Mouse (Mus musculus) ES-CJ7 (cell line): ENCODE measurements around the gene Dcdc2b.

Source experiments
- DNase-seq: peaks from one replicate; pipeline ENCODE4 v3.0.0; 2011; ENCODE audit warnings: low read depth, low spot score

Dcdc2b gene

GRCm38 (mm10) chr4:129614093-129614492, at the start of gene Dcdc2b:
Gene Dcdc2b (minus strand): TSS chr4:129614257.
- DNase-seq: no peak

GRCm38 (mm10) chr4:129662255-129662813, 48.3 kb upstream of the Dcdc2b start:
- DNase-seq: no peak

GRCm38 (mm10) chr4:129661584-129661983, 47.5 kb upstream of the Dcdc2b start:
- no peak for DNase-seq

GRCm38 (mm10) chr4:129654770-129655169, 40.7 kb upstream of the Dcdc2b start:
- DNase-seq: no peak

GRCm38 (mm10) chr4:129650359-129650758, 36.3 kb upstream of the Dcdc2b start:
- no peak for DNase-seq

GRCm38 (mm10) chr4:129648656-129649055, 34.6 kb upstream of the Dcdc2b start:
- DNase-seq: no peak

- DNase-seq: no peak
These were observed 31.1 kb upstream of the Dcdc2b start for GRCm38 (mm10) chr4:129645204-129645603.

GRCm38 (mm10) chr4:129641756-129642155, 27.7 kb upstream of the Dcdc2b start:
- DNase-seq: peak; percentile 31

- peak; percentile 98 for DNase-seq
These were observed 26.8 kb upstream of the Dcdc2b start, which contains the start of gene Txlna for GRCm38 (mm10) chr4:129640638-129641467. Gene Txlna (minus strand): TSS chr4:129641065.

- no peak for DNase-seq
These were observed 26.1 kb upstream of the Dcdc2b start for GRCm38 (mm10) chr4:129640101-129640637.

GRCm38 (mm10) chr4:129639221-129639620, 25.2 kb upstream of the Dcdc2b start:
- DNase-seq: no peak

- no peak for DNase-seq
These were observed 19.8 kb upstream of the Dcdc2b start for GRCm38 (mm10) chr4:129633852-129634251.

- no peak for DNase-seq
These were observed 17.8 kb upstream of the Dcdc2b start for GRCm38 (mm10) chr4:129631867-129632266.

- DNase-seq: no peak
These were observed 16.9 kb upstream of the Dcdc2b start for GRCm38 (mm10) chr4:129630944-129631343.

GRCm38 (mm10) chr4:129626035-129626434, 12.0 kb upstream of the Dcdc2b start:
- no peak for DNase-seq

- DNase-seq: no peak
These were observed 11.4 kb upstream of the Dcdc2b start for GRCm38 (mm10) chr4:129625496-129625895.

GRCm38 (mm10) chr4:129625029-129625370, 10.9 kb upstream of the Dcdc2b start:
- DNase-seq: no peak

GRCm38 (mm10) chr4:129624281-129625028, 10.4 kb upstream of the Dcdc2b start:
- DNase-seq: peak; percentile 74

GRCm38 (mm10) chr4:129623681-129624091, 9.6 kb upstream of the Dcdc2b start, which contains the start of gene Ccdc28b:
Gene Ccdc28b (minus strand): TSS chr4:129623947.
- DNase-seq: peak; percentile 42

GRCm38 (mm10) chr4:129622803-129623535, 8.9 kb upstream of the Dcdc2b start:
- no peak for DNase-seq

- no peak for DNase-seq
These were observed 8.2 kb upstream of the Dcdc2b start for GRCm38 (mm10) chr4:129622120-129622802.
